Mouse (Mus musculus) midbrain, embryonic 16.5 days (tissue): ENCODE results near the gene Mtx1. TPM values are rescaled to one million over a fixed set of nuclear protein-coding genes. Genes with fewer than 3 reads are reported as not detected.

Experiments used
- ATAC-seq: fragments of 200-750 bp; cut with Nextera tagmentation; 2 replicates; pipeline ENCODE4 v1.8.0; 2017; ENCODE audit warnings: moderate TSS enrichment
- H3K27ac ChIP-seq: fragments of 300-500 bp; sonication (generic); 2 replicates; pipeline ENCODE4 v1.5.1; 2014; ENCODE audit warnings: mild to moderate bottlenecking, low read length, mixed read lengths
- H3K27me3 ChIP-seq: fragments of 300-500 bp; sonication (generic); 2 replicates; pipeline ENCODE4 v1.6.1; 2014; ENCODE audit warnings: low read depth, low read length, mixed read lengths; ENCODE audit not compliant: control insufficient read depth, insufficient read depth
- H3K36me3 ChIP-seq: fragments of 300-500 bp; sonication (generic); 2 replicates; pipeline ENCODE4 v1.6.1; 2014; ENCODE audit warnings: mild to moderate bottlenecking, low read length, moderate library complexity, mixed read lengths; ENCODE audit not compliant: control insufficient read depth, insufficient read depth
- H3K4me1 ChIP-seq: fragments of 300-500 bp; sonication (generic); 2 replicates; pipeline ENCODE4 v1.6.1; 2014; ENCODE audit warnings: mild to moderate bottlenecking, low read length, mixed read lengths; ENCODE audit not compliant: control insufficient read depth, insufficient read depth
- H3K4me2 ChIP-seq: fragments of 300-500 bp; sonication (generic); 2 replicates; pipeline ENCODE4 v1.6.1; 2014; ENCODE audit warnings: mild to moderate bottlenecking, low read length, mixed read lengths
- H3K4me3 ChIP-seq: fragments of 300-500 bp; sonication (generic); 2 replicates; pipeline ENCODE4 v1.5.1; 2014; ENCODE audit warnings: low read depth, mild to moderate bottlenecking, low read length, moderate library complexity, mixed read lengths
- H3K9ac ChIP-seq: fragments of 300-500 bp; sonication (generic); 2 replicates; pipeline ENCODE4 v1.6.1; 2014; ENCODE audit warnings: low read depth, low read length, mixed read lengths
- H3K9me3 ChIP-seq: fragments of 300-500 bp; sonication (generic); replicated peaks from 2 replicates; pipeline ENCODE4 v1.6.1; 2014; ENCODE audit warnings: mild to moderate bottlenecking, low read length, mixed read lengths; ENCODE audit not compliant: control insufficient read depth, poor library complexity, severe bottlenecking
- WGBS: fragments of 180-500 bp; shearing (Covaris S2); extraction: QIAGEN DNeasy Blood & Tissue Kit; methylation state at CpG from one replicate; pipeline ENCODE4 v1.1.7; 2014; 5-methylcytosine and 5-hydroxymethylcytosine counted together
- polyA plus RNA-seq: library from polyadenylated mRNA; unstranded; fragments of >200 nt; fragmentation: Nextera tagmentation; extraction: Ambion mirVana; gene quantifications from 2 replicates; pipeline ENCODE4 v1.2.1, GENCODE M21; 2015

The Mtx1 gene
- polyA plus RNA-seq, 1 experiment from 2014 or later, result 150 TPM

DNA sequence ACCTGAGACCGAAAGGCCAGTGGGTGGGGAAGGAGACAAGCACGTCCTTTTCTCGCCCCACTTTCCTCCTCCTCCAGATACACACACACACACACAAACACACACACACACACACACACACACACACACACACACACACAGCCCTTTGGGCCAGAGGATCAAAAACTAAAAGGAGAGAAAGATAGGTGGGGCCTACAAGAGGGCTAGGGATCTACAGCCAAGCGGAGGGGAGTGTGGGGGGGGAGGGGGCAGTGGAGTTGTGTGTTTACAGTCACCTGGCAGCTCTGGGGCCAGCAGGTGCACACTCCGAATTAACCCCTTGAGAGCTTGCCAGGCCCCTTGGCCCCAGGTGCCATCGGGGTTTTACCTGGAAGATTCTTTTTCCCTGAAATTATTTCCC is 5.7 kb upstream of the Mtx1 start:
- H3K4me3 ChIP-seq, result no peak overlapping the region
- ATAC-seq, result no peak
- 75% methylated on average over 6 of the region's 6 CpGs for WGBS

DNA sequence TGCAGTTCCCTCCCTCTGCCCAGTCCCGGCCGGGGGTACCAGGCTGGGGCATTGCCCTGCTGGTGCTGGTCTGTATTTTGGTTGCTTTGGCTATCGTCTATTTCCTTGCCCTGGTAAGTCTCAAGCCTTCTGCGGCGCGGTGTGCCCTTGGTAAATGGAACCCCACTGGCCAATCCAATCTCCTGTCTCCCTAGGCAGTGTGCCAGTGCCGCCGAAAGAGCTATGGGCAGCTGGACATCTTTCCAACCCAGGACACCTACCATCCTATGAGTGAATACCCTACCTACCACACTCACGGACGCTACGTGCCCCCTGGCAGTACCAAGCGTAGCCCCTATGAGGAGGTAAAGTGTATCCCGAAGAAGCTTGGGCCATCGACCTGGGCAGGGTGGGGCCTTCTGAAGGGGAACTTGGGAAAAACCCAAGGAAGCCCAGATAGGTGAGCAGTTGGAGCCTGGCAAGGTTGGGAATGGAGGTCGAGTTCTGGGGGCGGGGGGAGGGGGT is 4.9 kb upstream of the Mtx1 start:
- H3K9ac ChIP-seq, result no peak overlapping the region
- WGBS, result 86% methylated on average over 16 of the region's 16 CpGs
- no peaks in the 10 kb centered on the region for H3K9me3 ChIP-seq
- H3K36me3 ChIP-seq, result peaks cover 34% of the 10 kb centered on the region
- no peaks in the 10 kb centered on the region for H3K27me3 ChIP-seq
- no peak overlapping the region for H3K4me3 ChIP-seq
- peaks cover 12% of the 10 kb centered on the region for H3K4me1 ChIP-seq
- no peak for ATAC-seq
- no peak overlapping the region for H3K27ac ChIP-seq
- no peak overlapping the region for H3K4me2 ChIP-seq

More for the DNA sequence above, 5.7 kb upstream of the Mtx1 start:
- no peak overlapping the region for H3K9ac ChIP-seq
- H3K36me3 ChIP-seq, result peaks cover 41% of the 10 kb centered on the region
- H3K27me3 ChIP-seq, result no peaks in the 10 kb centered on the region
- no peak overlapping the region for H3K4me2 ChIP-seq
- no peaks in the 10 kb centered on the region for H3K9me3 ChIP-seq
- H3K4me1 ChIP-seq, result peaks cover 5% of the 10 kb centered on the region
- H3K27ac ChIP-seq, result no peak overlapping the region

DNA sequence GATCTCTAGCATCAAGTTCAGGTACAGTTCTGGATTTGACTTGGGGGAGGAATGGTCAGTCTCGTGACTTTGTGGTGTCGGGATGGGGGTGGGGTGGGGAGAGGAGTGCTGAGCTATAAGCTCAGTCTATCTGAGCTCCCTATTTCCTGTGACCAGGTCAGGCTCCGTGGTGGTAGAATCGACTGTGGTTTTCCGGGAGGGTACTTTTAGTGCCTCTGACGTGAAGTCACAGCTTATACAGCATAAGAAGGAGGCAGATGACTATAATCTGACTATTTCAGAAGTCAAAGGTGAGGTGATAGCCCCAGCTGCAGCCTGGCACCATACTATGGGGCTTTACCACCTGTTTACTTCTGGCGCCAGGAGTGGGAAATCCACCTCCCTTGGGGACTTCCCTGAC is 4.5 kb upstream of the Mtx1 start:
- H3K4me2 ChIP-seq, result no peak overlapping the region
- H3K4me1 ChIP-seq, result peaks cover 17% of the 10 kb centered on the region
- no peaks in the 10 kb centered on the region for H3K9me3 ChIP-seq
- peaks cover 29% of the 10 kb centered on the region for H3K36me3 ChIP-seq
- H3K27ac ChIP-seq, result no peak overlapping the region
- ATAC-seq, result no peak
- H3K9ac ChIP-seq, result no peak overlapping the region
- no peaks in the 10 kb centered on the region for H3K27me3 ChIP-seq
- 80% methylated on average over 7 of the region's 7 CpGs for WGBS
- no peak overlapping the region for H3K4me3 ChIP-seq

DNA sequence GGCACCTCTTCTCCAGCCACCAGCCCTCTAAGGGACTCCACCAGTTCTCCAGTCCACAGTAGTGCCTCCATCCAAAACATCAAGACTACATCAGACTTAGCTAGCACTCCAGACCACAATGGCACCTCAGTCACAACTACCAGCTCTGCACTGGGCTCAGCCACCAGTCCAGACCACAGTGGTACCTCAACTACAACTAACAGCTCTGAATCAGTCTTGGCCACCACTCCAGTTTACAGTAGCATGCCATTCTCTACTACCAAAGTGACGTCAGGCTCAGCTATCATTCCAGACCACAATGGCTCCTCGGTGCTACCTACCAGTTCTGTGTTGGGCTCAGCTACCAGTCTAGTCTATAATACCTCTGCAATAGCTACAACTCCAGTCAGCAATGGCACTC is 3.7 kb upstream of the Mtx1 start:
- no peak overlapping the region for H3K4me2 ChIP-seq
- peaks cover 25% of the 10 kb centered on the region for H3K4me1 ChIP-seq
- H3K27me3 ChIP-seq, result no peaks in the 10 kb centered on the region
- no peaks in the 10 kb centered on the region for H3K9me3 ChIP-seq
- H3K4me3 ChIP-seq, result no peak overlapping the region
- no peak for ATAC-seq
- H3K9ac ChIP-seq, result no peak overlapping the region
- peaks cover 25% of the 10 kb centered on the region for H3K36me3 ChIP-seq
- WGBS, result 98% methylated on average over 2 of the region's 2 CpGs
- no peak overlapping the region for H3K27ac ChIP-seq

DNA sequence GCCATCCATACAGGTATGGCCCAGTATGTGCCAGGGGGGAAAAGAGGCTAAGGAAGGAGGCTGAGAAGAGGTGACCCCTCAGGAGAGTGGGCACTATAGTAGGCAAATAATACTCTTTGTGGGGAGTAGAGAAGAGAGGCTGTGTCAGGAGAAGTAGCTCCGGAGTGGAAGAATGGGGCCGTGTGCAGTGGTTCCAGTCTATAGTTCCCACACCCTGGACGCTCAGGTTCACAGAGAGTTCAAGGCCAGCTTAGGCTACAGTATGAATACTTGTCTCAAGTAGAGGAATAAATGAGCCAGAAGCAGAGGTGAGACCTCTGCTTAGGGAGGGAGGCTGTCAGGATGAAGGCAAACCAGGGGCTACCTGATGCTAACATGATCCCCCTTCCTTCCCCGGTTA is 2.4 kb upstream of the Mtx1 start:
- H3K27ac ChIP-seq, result no peak overlapping the region
- no peaks in the 10 kb centered on the region for H3K9me3 ChIP-seq
- 61% methylated on average over 4 of the region's 4 CpGs for WGBS
- H3K4me3 ChIP-seq, result no peak overlapping the region
- H3K4me1 ChIP-seq, result peaks cover 38% of the 10 kb centered on the region
- H3K36me3 ChIP-seq, result peaks cover 14% of the 10 kb centered on the region
- no peaks in the 10 kb centered on the region for H3K27me3 ChIP-seq
- no peak overlapping the region for H3K9ac ChIP-seq
- ATAC-seq, result no peak
- no peak overlapping the region for H3K4me2 ChIP-seq

DNA sequence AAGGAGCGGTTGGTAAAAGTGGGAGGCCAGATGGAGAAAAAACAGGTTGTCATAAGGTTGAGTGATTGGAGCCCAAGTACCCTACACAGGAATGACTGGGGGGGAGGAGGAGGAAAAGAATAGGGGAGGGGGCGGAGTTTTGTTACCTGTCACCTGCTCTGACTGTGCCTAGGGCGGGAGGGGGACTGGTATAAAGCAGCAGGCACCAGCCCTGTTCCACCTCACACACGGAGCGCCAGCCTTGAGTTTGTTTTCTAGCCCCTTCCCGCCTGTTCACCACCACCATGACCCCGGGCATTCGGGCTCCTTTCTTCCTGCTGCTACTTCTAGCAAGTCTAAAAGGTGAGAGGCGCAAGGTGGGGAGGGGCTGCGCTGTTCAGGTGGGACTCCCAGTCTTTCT is 1.9 kb upstream of the Mtx1 start, which contains the start of gene Muc1:
Gene Muc1, plus strand, starts transcription at position 222 of the 400 bp plus-strand sequence.
- Histone ChIP-seq H3K9me3 (no peaks in the 10 kb centered on the region), H3K4me2 (peak within 1 kb of the TSS; percentile 78), H3K9ac (peak within 1 kb of the TSS; percentile 50), H3K27ac (peak within 1 kb of the TSS; percentile 90), H3K27me3 (no peaks in the 10 kb centered on the region), H3K36me3 (peaks cover 10% of the 10 kb centered on the region), H3K4me3 (peak within 1 kb of the TSS; percentile 43), H3K4me1 (peaks cover 41% of the 10 kb centered on the region)
- ATAC-seq, result no peak
- 35% methylated on average over 10 of the region's 10 CpGs for WGBS

DNA sequence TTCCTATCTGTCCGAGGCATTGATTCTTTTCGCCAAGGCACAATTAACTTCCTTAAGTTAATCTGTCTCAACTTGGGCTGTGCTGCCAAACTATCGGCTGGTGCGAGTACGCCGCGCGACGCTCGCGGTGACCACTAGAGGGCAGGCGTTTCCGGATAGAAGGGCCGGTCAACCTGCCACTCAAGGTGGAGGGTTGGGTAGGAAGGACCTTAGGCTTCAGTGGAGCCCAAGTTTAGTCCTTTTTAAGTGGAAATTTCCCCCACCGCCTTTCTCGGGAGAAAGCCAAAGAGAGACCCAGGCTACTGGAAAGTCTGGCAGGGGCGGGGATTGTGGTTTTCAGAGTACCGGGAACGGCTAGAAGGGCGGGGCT is 1.3 kb upstream of the Mtx1 start:
- peak overlapping the region; percentile 90 for H3K27ac ChIP-seq
- peaks cover 3% of the 10 kb centered on the region for H3K36me3 ChIP-seq
- under 1% methylated on average over 18 of the region's 20 CpGs for WGBS
- peak overlapping the region; percentile 78 for H3K4me2 ChIP-seq
- no peaks in the 10 kb centered on the region for H3K27me3 ChIP-seq
- H3K4me1 ChIP-seq, result peaks cover 47% of the 10 kb centered on the region
- H3K4me3 ChIP-seq, result peak overlapping the region; percentile 43
- H3K9ac ChIP-seq, result peak overlapping the region; percentile 50
- ATAC-seq, result 0 out of 2 replicates have a peak, but pooled peaks have one; percentile 32
- no peaks in the 10 kb centered on the region for H3K9me3 ChIP-seq

DNA sequence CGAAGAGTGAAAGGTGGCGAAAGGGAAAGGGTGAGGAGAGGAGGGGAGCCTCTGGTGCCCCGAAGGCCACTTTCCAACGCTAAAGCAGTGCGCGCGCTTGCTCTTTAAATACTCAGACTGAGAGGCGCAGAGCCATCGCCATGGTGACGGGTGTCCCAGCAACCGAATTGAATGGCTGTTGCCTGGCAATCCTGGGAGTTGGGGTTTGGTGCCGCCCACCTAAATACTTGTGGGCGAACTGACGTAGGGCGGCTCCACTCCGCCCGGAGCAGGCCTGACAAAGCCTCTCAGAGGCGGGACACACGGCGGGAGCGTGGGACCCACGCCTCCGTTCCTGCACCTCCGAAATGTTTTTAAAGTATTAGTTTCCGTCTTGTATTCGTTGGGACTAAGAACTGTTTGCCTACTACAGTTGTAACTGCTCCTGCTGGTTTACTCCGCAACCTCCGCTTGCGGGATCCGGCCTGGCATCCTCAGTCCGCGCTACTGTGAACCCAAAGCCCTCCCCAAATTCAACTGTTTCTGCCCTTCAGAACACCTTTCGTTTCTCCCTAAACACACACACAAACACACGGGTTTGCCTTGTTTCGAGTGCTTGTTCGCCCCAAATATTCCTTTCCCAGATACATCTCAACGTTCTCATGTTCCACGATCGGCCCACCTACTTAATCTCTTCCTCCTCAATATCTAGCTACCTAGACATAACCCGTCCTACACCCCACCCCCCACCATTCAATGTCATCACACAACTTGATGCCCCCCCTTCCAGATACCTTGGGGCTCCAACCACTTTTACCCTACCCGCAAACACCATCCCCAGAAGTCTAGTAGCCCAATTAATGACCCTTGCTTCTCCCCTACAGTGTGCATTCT is 655 bp upstream of the Mtx1 start:
- H3K9ac ChIP-seq, result peak overlapping the region; percentile 69
- H3K4me3 ChIP-seq, result peak overlapping the region; percentile 43
- ATAC-seq, result peak; percentile 72
- peak overlapping the region; percentile 90 for H3K27ac ChIP-seq
- H3K4me2 ChIP-seq, result peak overlapping the region; percentile 78
- no peaks in the 10 kb centered on the region for H3K36me3 ChIP-seq
- no peaks in the 10 kb centered on the region for H3K9me3 ChIP-seq
- H3K4me1 ChIP-seq, result peaks cover 47% of the 10 kb centered on the region
- WGBS, result under 1% methylated on average over 41 of the region's 41 CpGs
- no peaks in the 10 kb centered on the region for H3K27me3 ChIP-seq

DNA sequence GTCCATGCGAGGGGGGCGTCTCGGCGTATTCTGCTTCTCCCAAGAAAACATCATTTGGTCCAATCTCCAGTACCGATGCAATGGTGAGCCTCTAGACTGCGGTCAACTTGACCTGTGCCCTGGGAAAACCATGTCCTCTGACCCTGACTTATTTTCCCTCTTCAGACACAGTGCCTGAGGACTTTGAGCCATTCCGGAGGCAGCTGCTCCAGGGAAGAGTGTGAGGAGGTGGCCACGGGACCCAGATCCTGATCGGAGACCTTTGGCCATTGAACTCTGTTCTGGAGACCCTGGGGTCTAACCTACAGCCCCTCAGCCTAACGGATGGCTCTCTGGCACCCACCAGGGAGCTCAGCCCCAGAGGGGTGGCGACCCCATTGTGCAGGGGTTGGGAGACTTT is 527 bp downstream of the Mtx1 start:
- Histone ChIP-seq H3K27me3 (no peaks in the 10 kb centered on the region), H3K4me1 (peaks cover 47% of the 10 kb centered on the region), H3K27ac (peak overlapping the region; percentile 90), H3K4me2 (peak overlapping the region; percentile 78), H3K9ac (peak overlapping the region; percentile 69), H3K9me3 (no peaks in the 10 kb centered on the region), H3K36me3 (no peaks in the 10 kb centered on the region), H3K4me3 (peak overlapping the region; percentile 43)
- no peak for ATAC-seq
- 7% methylated on average over 11 of the region's 11 CpGs for WGBS
